Mouse (Mus musculus) thymus, adult 2 months (tissue): ENCODE results near the gene Gm16503.

Source experiments
- CTCF ChIP-seq: fragments of 200-500 bp; IDR thresholded peaks from 2 replicates; pipeline ENCODE4 v1.5.1; 2012; ENCODE audit warnings: mild to moderate bottlenecking, control low read depth, low read length, moderate library complexity, borderline replicate concordance; ENCODE audit not compliant: control insufficient read depth, poor library complexity, insufficient read depth; ENCODE audit errors: extremely low read depth
- POLR2A ChIP-seq: fragments of 200-500 bp; IDR thresholded peaks from 2 replicates; pipeline ENCODE4 v1.6.1; 2012; ENCODE audit warnings: mild to moderate bottlenecking, low read length, control low read depth, moderate library complexity; ENCODE audit not compliant: control insufficient read depth, poor library complexity, insufficient read depth; ENCODE audit errors: extremely low read depth

- TF ChIP-seq POLR2A (no peak), CTCF (no peak)
Observed at GRCm38 (mm10) chr4:147530366-147530765, 9.7 kb upstream of the Gm16503 start.
